Mouse (Mus musculus) E14TG2a.4 (cell line): ENCODE data around the gene Ntm.

ENCODE experiments used
- CTCF ChIP-seq: conservative IDR thresholded peaks from 2 replicates; pipeline ENCODE4 v1.5.1; 2014; ENCODE audit warnings: low read length
- NANOG ChIP-seq: IDR thresholded peaks from 2 replicates; pipeline ENCODE4 v1.6.1; 2014; ENCODE audit warnings: borderline replicate concordance, low read length, mixed read lengths
- POU5F1 ChIP-seq: IDR thresholded peaks from 2 replicates; pipeline ENCODE4 v1.6.1; 2014; ENCODE audit warnings: low read length, borderline replicate concordance

GRCm38 (mm10) chr9:29514588-29515356, 448.2 kb downstream of the Ntm start:
- no peak for TF ChIP-seq CTCF
- no peak for TF ChIP-seq POU5F1
- TF ChIP-seq NANOG = no peak
